Mouse (Mus musculus) mature B cell (primary cell): Measurements from ENCODE around the gene Itsn1.

Source experiments
- in situ Hi-C: fragments of 300-500 bp; cut with MboI; formaldehyde crosslinking; loops from 2 replicates; pipeline ENCODE4 v1.14.3; 2019

Itsn1 gene

GRCm38 (mm10) chr16:91729066-91729482 is at the start of gene Itsn1:
Gene Itsn1, plus strand, starts transcription at chr16:91729281.
- in situ Hi-C loops, result loop anchor here (10.0 kb wide), 1 partner anchor 186 kb away; no protein-coding TSS in a partner anchor

GRCm38 (mm10) chr16:91680656-91681055 is 48.4 kb upstream of the Itsn1 start:
- in situ Hi-C loops, result no loop called here

- in situ Hi-C loops, result no loop called here
Measured at GRCm38 (mm10) chr16:91685526-91685925, 43.6 kb upstream of the Itsn1 start.

GRCm38 (mm10) chr16:91686369-91686768 is 42.7 kb upstream of the Itsn1 start:
- in situ Hi-C loops, result no loop called here

GRCm38 (mm10) chr16:91688023-91688618 is 41.0 kb upstream of the Itsn1 start:
- in situ Hi-C loops, result no loop called here

GRCm38 (mm10) chr16:91688619-91689334 is 40.3 kb upstream of the Itsn1 start, which contains the start of gene Donson:
Gene Donson, minus strand, starts transcription at chr16:91688770.
- in situ Hi-C loops, result no loop called here

- in situ Hi-C loops, result no loop called here
Measured at GRCm38 (mm10) chr16:91689791-91690190, 39.3 kb upstream of the Itsn1 start.

- in situ Hi-C loops, result no loop called here
Measured at GRCm38 (mm10) chr16:91694455-91695084, 34.5 kb upstream of the Itsn1 start.

- in situ Hi-C loops, result no loop called here
Measured at GRCm38 (mm10) chr16:91695108-91695755, 33.8 kb upstream of the Itsn1 start.

- in situ Hi-C loops, result no loop called here
Measured at GRCm38 (mm10) chr16:91698995-91699394, 30.1 kb upstream of the Itsn1 start.

- in situ Hi-C loops, result no loop called here
Measured at GRCm38 (mm10) chr16:91701908-91702307, 27.2 kb upstream of the Itsn1 start.

- in situ Hi-C loops, result no loop called here
Measured at GRCm38 (mm10) chr16:91702771-91703188, 26.3 kb upstream of the Itsn1 start.

- in situ Hi-C loops, result no loop called here
Measured at GRCm38 (mm10) chr16:91704603-91705340, 24.3 kb upstream of the Itsn1 start.

GRCm38 (mm10) chr16:91710241-91710640 is 18.8 kb upstream of the Itsn1 start:
- in situ Hi-C loops, result no loop called here

- in situ Hi-C loops, result no loop called here
Measured at GRCm38 (mm10) chr16:91716927-91717349, 12.1 kb upstream of the Itsn1 start.

GRCm38 (mm10) chr16:91717399-91717798 is 11.7 kb upstream of the Itsn1 start:
- in situ Hi-C loops, result no loop called here

- in situ Hi-C loops, result loop anchor here (10.0 kb wide), 1 partner anchor 191 kb away; no protein-coding TSS in a partner anchor
Measured at GRCm38 (mm10) chr16:91724247-91724646, 4.8 kb upstream of the Itsn1 start.

- in situ Hi-C loops, result loop anchor here (10.0 kb wide), 1 partner anchor 187 kb away; no protein-coding TSS in a partner anchor
Measured at GRCm38 (mm10) chr16:91727433-91727832, 1.6 kb upstream of the Itsn1 start.

- in situ Hi-C loops, result loop anchor here (10.0 kb wide), 1 partner anchor 186 kb away; no protein-coding TSS in a partner anchor
Measured at GRCm38 (mm10) chr16:91728123-91729065, 687 bp upstream of the Itsn1 start, which contains the start of gene Cryzl1. Gene Cryzl1, minus strand, starts transcription at chr16:91728975.

GRCm38 (mm10) chr16:91729821-91730441 is 850 bp downstream of the Itsn1 start:
- in situ Hi-C loops, result loop anchor here (10.0 kb wide), 1 partner anchor 185 kb away; no protein-coding TSS in a partner anchor
